Mouse (Mus musculus): Measurements from ENCODE around the gene Scaper.

DNA sequence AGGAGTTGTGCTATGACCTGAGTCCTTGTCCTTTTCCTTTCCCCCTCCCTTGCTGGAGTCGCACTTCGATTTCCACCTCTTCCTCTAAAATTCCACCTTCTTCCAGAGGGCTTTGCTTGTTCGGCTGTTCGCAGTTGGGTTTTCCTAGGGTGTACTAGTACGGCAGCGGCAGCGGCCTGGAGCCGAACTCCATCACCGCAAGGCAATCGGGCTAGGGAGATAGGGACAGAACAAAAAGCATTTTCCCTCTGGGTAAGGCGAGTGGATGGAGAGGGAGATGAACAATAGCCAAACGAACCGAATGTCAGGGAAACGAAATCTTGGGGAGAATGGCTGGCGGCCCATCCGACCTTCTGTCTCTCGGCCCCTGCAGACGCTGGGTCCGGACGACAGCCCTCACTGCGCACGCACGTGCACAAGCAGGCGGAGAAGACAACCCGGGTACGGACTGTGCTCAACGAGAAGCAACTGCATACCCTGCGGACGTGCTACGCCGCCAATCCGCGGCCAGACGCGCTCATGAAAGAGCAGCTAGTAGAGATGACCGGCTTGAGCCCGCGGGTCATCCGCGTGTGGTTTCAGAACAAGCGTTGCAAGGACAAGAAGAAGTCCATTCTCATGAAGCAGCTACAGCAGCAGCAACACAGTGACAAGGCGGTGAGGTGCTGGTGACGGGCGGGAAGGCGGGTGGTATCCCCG lies 394.1 kb downstream of the Scaper start:
- no peak for TF ChIP-seq CTCF (conservative IDR thresholded peaks at IDR 0.05; ENCODE audit: low read length)
- TF ChIP-seq POU5F1 (IDR thresholded peaks at IDR 0.05; ENCODE audit: borderline replicate concordance, low read length), result no peak
- TF ChIP-seq NANOG (IDR thresholded peaks at IDR 0.05; ENCODE audit: borderline replicate concordance, low read length), result no peak

All from E14TG2a.4 (cell line).